Mouse (Mus musculus) lung, postnatal 25 days (tissue): ENCODE measurements around the gene Olfr340.
"Not testable (repeated sequence)": the region's sequence is repeated elsewhere in the genome, so short reads cannot be mapped to it uniquely, and the experiment has no call there.

Experiments
- DNase-seq: peaks from one replicate; pipeline ENCODE4 v3.0.0; 2022; ENCODE audit warnings: low spot score

The Olfr340 gene

DNA sequence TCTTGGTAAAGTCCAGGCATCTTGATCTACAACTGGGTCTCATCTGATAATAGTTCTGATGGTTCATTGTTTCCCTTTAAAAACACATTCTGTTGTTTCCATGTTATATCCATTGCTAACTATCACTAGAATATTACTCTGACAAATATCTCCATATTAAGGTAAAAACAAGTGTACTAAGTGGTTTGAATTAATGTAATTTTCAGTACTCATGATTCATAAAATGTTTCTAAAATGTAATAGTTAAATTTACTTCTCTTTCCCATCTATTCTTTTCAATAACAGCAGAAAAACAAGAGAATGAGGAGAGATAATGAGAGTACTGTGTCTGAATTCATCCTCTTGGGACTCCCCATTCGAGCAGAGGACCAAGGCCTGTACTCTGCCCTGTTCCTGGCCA lies at the start of gene Olfr340:
Olfr340 (plus strand) TSS at position 301 of the 400 bp plus-strand sequence.
- DNase-seq, result no peak

DNA sequence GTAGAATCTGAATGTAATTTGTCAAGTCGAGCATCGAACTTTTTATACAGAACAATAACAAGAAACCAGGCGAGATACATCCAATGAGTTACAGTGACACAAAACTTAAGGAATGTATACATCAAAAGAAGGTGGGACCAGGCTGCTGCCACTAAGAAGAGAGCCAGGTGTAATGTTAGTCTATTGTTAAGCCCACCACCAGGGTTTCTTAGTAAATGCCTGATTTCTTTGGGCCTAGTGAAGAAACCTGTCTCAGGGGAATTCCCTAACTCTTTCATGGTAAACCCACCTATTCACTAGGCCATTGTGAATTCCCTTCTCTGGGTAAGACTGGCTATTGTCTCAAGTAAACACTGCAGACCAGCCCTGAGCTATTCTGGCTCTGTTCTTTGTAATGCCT lies 37.2 kb upstream of the Olfr340 start:
- DNase-seq, result not testable (repeated sequence)

DNA sequence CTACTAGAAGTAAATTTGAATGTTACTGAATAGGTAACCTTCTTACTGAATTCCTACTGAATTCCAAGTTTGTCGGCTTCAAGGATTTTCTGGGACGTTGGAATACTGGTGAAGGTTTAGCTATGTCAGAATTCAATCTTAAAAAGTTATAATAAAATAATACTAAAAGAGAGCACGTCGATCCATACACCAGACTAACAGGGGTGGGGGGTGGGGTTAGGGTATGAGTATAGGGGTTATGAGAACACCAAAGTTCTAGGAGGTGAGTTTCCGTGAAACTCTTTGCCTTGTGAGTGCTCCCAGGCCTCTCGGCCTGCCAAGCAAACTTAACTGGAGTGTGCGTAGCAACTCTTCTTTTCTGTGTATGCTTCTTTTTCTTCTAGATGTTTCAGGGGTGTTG lies 36.8 kb upstream of the Olfr340 start:
- not testable (repeated sequence) for DNase-seq

DNA sequence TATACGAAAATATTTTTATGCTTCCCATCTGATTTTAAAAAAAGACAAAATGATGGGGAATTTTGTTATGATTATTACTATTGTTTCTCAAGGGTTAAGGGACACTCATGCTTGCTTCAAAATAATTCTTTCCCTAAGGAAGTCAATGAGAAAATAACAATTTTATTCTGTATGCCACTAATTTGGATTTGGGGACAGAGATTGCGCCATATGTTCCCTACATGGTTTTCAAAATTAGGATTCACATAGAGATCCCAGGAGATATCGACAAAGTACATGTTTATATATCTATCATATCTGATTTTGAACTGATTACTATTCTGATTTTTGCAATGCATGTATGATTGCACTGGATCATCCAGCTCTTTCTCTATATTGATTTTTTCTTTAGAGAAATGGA lies 33.7 kb upstream of the Olfr340 start, which contains the start of gene Olfr339:
Olfr339 (plus strand) TSS at position 301 of the 400 bp plus-strand sequence.
- DNase-seq, result no peak

DNA sequence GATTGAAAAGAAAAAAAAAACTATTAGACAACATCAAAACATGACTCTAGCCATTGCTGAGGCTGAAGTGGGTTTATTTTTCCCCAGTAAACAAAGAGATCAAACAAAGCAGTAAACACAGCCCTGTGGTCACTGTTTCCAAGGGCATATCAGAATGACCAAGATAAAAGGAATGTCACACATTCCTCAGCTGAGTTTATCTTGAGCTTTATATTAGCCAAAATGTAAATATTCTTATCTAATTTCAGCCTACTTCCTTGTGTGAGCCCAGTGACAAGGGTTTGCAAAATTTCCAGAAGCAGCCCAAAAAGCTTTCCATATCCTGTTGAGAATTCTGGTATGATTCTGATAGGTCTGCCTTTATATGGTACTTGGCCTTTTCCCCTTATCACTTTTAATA lies 21.2 kb downstream of the Olfr340 start:
- no peak for DNase-seq

DNA sequence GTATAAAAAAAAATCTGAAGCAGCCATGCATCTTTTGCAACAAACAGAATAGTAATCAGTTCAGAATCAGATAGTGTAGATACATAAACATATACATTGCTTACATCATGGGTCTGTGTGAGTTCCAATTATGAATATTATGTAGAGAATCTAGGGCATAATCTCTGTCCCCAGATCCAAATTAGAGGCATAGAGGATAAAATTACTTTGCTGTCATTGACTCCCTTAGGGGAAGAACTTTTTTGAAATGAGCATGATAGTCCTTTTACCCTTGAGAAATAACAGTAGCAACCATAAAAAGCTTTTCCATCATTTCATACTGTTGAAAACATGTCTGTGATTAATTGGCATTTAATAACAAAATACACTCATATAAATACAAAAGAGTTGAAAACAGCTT lies 30.0 kb downstream of the Olfr340 start, which contains the start of gene Olfr341:
Olfr341 (minus strand) TSS at position 101 of the 400 bp plus-strand sequence.
- DNase-seq, result no peak
